Mouse (Mus musculus) heart, adult 2 months (tissue): ENCODE results near the gene Btf3. TPM values are rescaled to one million over a fixed set of nuclear protein-coding genes. Genes with fewer than 3 reads are reported as not detected.

ENCODE experiments used
- DNase-seq, 2 experiments: peaks; one replicate each; pipeline ENCODE4 v3.0.0; 2021
- H3K27ac ChIP-seq: fragments of 200-600 bp; 2 replicates; pipeline ENCODE4 v1.8.1; 2022
- H3K27me3 ChIP-seq: fragments of 200-500 bp; 2 replicates; pipeline ENCODE4 v1.6.1; 2012; ENCODE audit warnings: mild to moderate bottlenecking, low read length, inconsistent platforms, mixed read lengths; ENCODE audit not compliant: control insufficient read depth, insufficient read depth
- H3K36me3 ChIP-seq: fragments of 200-500 bp; 2 replicates; pipeline ENCODE4 v1.6.1; 2012; ENCODE audit warnings: low read length, inconsistent platforms; ENCODE audit not compliant: control insufficient read depth, insufficient read depth
- H3K4me1 ChIP-seq: fragments of 200-500 bp; 2 replicates; pipeline ENCODE4 v1.6.1; 2011; ENCODE audit warnings: low read length; ENCODE audit not compliant: control insufficient read depth, insufficient read depth
- H3K4me3 ChIP-seq: fragments of 200-600 bp; 2 replicates; pipeline ENCODE4 v1.8.1; 2022
- H3K79me2 ChIP-seq: fragments of 200-500 bp; replicated peaks from 2 replicates; pipeline ENCODE4 v1.6.1; 2012; ENCODE audit warnings: mild to moderate bottlenecking, inconsistent platforms, low read length, moderate library complexity, mixed read lengths; ENCODE audit not compliant: control insufficient read depth, insufficient read depth
- H3K9ac ChIP-seq: fragments of 200-500 bp; 2 replicates; pipeline ENCODE4 v1.6.1; 2012; ENCODE audit warnings: low read depth, mild to moderate bottlenecking, control low read depth, inconsistent platforms, low read length, mixed read lengths
- CTCF ChIP-seq: fragments of 200-600 bp; IDR thresholded peaks from 2 replicates; pipeline ENCODE4 v1.8.1; 2022; ENCODE audit warnings: antibody characterized with exemption, mild to moderate bottlenecking, moderate library complexity
- EP300 ChIP-seq: fragments of 200-500 bp; IDR thresholded peaks from 2 replicates; pipeline ENCODE4 v1.6.1; 2011; ENCODE audit warnings: low read depth, low read length, control low read depth; ENCODE audit not compliant: insufficient read depth
- POLR2A ChIP-seq: fragments of 200-500 bp; IDR thresholded peaks from 2 replicates; pipeline ENCODE4 v1.6.1; 2011; ENCODE audit warnings: mild to moderate bottlenecking, low read depth, low read length, control low read depth; ENCODE audit not compliant: insufficient read depth
- WGBS: fragments of 180-500 bp; shearing (Covaris S2); methylation state at CpG from one replicate; pipeline ENCODE4 v1.1.7; 2018; 5-methylcytosine and 5-hydroxymethylcytosine counted together
- intact Hi-C: fragments of 180-260 bp; cut with DNase I; formaldehyde crosslinking; loops from one replicate; pipeline ENCODE4 v1.15.1; 2025
- long read RNA-seq: library from polyadenylated mRNA; stranded (forward); transcript quantifications from one replicate; pipeline ENCODE4 v2.0.0, GENCODE M21; 2021
- polyA plus RNA-seq: library from polyadenylated mRNA; depleted of rRNA; stranded (reverse); fragments of >200 nt; gene quantifications from 2 replicates; pipeline ENCODE4 v1.2.3, GENCODE M21; 2012; rRNA removed
- total RNA-seq, 2 experiments: library from RNA; stranded (reverse); gene quantifications; 2 replicates each; pipeline ENCODE4 v1.2.3; 2021

Btf3 gene
- total RNA-seq (100 to 1,000 TPM; 193 to 218 TPM), polyA plus RNA-seq (88.2 and 135 TPM in 2 replicates)
- long read RNA-seq, transcript Btf3-205 (6 exons, 888 nt): major isoform, 93 of 97 reads
- long read RNA-seq, partial matches to known transcripts: 3 of 97 reads
- long read RNA-seq, other reads (novel, unspliced or antisense): 1 of 97 reads

GRCm38 (mm10) chr13:98316480-98317245 lies at the start of gene Btf3:
Btf3 (minus strand) TSS chr13:98317006.
- Histone ChIP-seq H3K4me3 (peak within 1 kb of the TSS; percentile 87), H3K9ac (peak within 1 kb of the TSS; percentile 84), H3K4me1 (peaks cover 1% of the 10 kb centered on the region), H3K79me2 (peaks cover 5% of the 10 kb centered on the region; the same call in 1 of the 2 replicates), H3K27me3 (no peaks in the 10 kb centered on the region), H3K27ac (peak within 1 kb of the TSS; percentile 89), H3K36me3 (peaks cover 23% of the 10 kb centered on the region)
- WGBS: under 1% methylated on average over 76 of the region's 90 CpGs
- peak; percentile 93 to 95 for DNase-seq
- TF ChIP-seq POLR2A: peak; percentile 76
- TF ChIP-seq CTCF: peak; percentile 44
- 0 out of 2 replicates have a peak, but pooled peaks have one; percentile 15 for TF ChIP-seq EP300
- intact Hi-C loops: loop anchor here (5.0 kb wide), 1 partner anchor 54 kb away; the partner anchor contains the start of genes Ankra2 and Utp15

- Histone ChIP-seq H3K27me3 (peaks cover 33% of the 10 kb centered on the region), H3K9ac (no peak overlapping the region), H3K79me2 (no peaks in the 10 kb centered on the region), H3K36me3 (no peaks in the 10 kb centered on the region), H3K4me3 (no peak overlapping the region), H3K4me1 (no peaks in the 10 kb centered on the region), H3K27ac (no peak overlapping the region)
- WGBS: 2% methylated on average over 52 of the region's 52 CpGs
- peak in 1 of 2 experiments; percentile 21 for DNase-seq
- TF ChIP-seq CTCF: no peak
- no peak for TF ChIP-seq EP300
- no peak for TF ChIP-seq POLR2A
- intact Hi-C loops: no loop called here
These were observed 49.1 kb upstream of the Btf3 start for GRCm38 (mm10) chr13:98365766-98366421.

GRCm38 (mm10) chr13:98365081-98365480 lies 48.3 kb upstream of the Btf3 start:
- Histone ChIP-seq H3K79me2 (no peaks in the 10 kb centered on the region), H3K27me3 (peaks cover 36% of the 10 kb centered on the region), H3K4me1 (no peaks in the 10 kb centered on the region), H3K9ac (no peak overlapping the region), H3K36me3 (no peaks in the 10 kb centered on the region), H3K4me3 (no peak overlapping the region), H3K27ac (no peak overlapping the region)
- DNase-seq: no peak
- TF ChIP-seq POLR2A (no peak), CTCF (no peak), EP300 (no peak)
- 6% methylated on average over 8 of the region's 8 CpGs for WGBS
- intact Hi-C loops: no loop called here

GRCm38 (mm10) chr13:98363046-98363445 lies 46.2 kb upstream of the Btf3 start:
- H3K4me3 ChIP-seq: no peak overlapping the region
- no peak overlapping the region for H3K9ac ChIP-seq
- intact Hi-C loops: no loop called here
- WGBS: 21% methylated on average over 4 of the region's 4 CpGs
- DNase-seq: no peak
- no peaks in the 10 kb centered on the region for H3K4me1 ChIP-seq
- no peak overlapping the region for H3K27ac ChIP-seq
- no peaks in the 10 kb centered on the region for H3K79me2 ChIP-seq
- H3K27me3 ChIP-seq: peaks cover 42% of the 10 kb centered on the region
- H3K36me3 ChIP-seq: no peaks in the 10 kb centered on the region
- TF ChIP-seq EP300: no peak
- no peak for TF ChIP-seq POLR2A
- no peak for TF ChIP-seq CTCF

- no peak overlapping the region for H3K4me3 ChIP-seq
- H3K4me1 ChIP-seq: no peaks in the 10 kb centered on the region
- H3K79me2 ChIP-seq: no peaks in the 10 kb centered on the region
- 6% methylated on average over 5 of the region's 5 CpGs for WGBS
- intact Hi-C loops: no loop called here
- no peak overlapping the region for H3K27ac ChIP-seq
- no peak for TF ChIP-seq CTCF
- TF ChIP-seq POLR2A: no peak
- TF ChIP-seq EP300: no peak
- DNase-seq: no peak
- peaks cover 34% of the 10 kb centered on the region for H3K27me3 ChIP-seq
- no peaks in the 10 kb centered on the region for H3K36me3 ChIP-seq
- no peak overlapping the region for H3K9ac ChIP-seq
These were observed 44.4 kb upstream of the Btf3 start for GRCm38 (mm10) chr13:98361161-98361560.
